Mouse (Mus musculus): ENCODE data around the gene Copb2.

The Copb2 gene

GRCm38 (mm10) chr9:98563137-98564126 is at the start of gene Copb2:
Copb2 (plus strand) TSS chr9:98563721.
- peak; percentile 98 for DNase-seq

- DNase-seq, result no peak
Observed at GRCm38 (mm10) chr9:98523872-98524271, 39.6 kb upstream of the Copb2 start.

- no peak for DNase-seq
Observed at GRCm38 (mm10) chr9:98524786-98525542, 38.6 kb upstream of the Copb2 start.

- no peak for DNase-seq
Observed at GRCm38 (mm10) chr9:98525543-98525924, 38.0 kb upstream of the Copb2 start.

GRCm38 (mm10) chr9:98527226-98527625 is 36.3 kb upstream of the Copb2 start:
- DNase-seq, result no peak

GRCm38 (mm10) chr9:98529776-98530175 is 33.7 kb upstream of the Copb2 start:
- no peak for DNase-seq

GRCm38 (mm10) chr9:98530999-98531398 is 32.5 kb upstream of the Copb2 start:
- DNase-seq, result no peak

- DNase-seq, result no peak
Observed at GRCm38 (mm10) chr9:98534675-98535280, 28.7 kb upstream of the Copb2 start.

GRCm38 (mm10) chr9:98535763-98536162 is 27.8 kb upstream of the Copb2 start:
- DNase-seq, result no peak

GRCm38 (mm10) chr9:98538017-98538712 is 25.4 kb upstream of the Copb2 start:
- no peak for DNase-seq

GRCm38 (mm10) chr9:98538713-98539360 is 24.7 kb upstream of the Copb2 start:
- DNase-seq, result peak; percentile 31 to 41

GRCm38 (mm10) chr9:98544042-98544441 is 19.5 kb upstream of the Copb2 start:
- no peak for DNase-seq

GRCm38 (mm10) chr9:98583852-98584251 is 20.3 kb downstream of the Copb2 start:
- no peak for DNase-seq

- no peak for DNase-seq
Observed at GRCm38 (mm10) chr9:98600094-98600493, 36.6 kb downstream of the Copb2 start.

- DNase-seq, result peak; percentile 84 to 87
Observed at GRCm38 (mm10) chr9:98601156-98601836, 37.8 kb downstream of the Copb2 start, which contains the start of gene Mrps22. Mrps22 (minus strand) TSS chr9:98601660.

GRCm38 (mm10) chr9:98601837-98602359 is 38.4 kb downstream of the Copb2 start:
- no peak for DNase-seq

- DNase-seq, result no peak
Observed at GRCm38 (mm10) chr9:98604896-98605295, 41.4 kb downstream of the Copb2 start.

- DNase-seq, result no peak
Observed at GRCm38 (mm10) chr9:98628480-98628879, 65.0 kb downstream of the Copb2 start.

- no peak for DNase-seq
Observed at GRCm38 (mm10) chr9:98633287-98634162, 70.0 kb downstream of the Copb2 start.

Data from lung, adult 18-20 months (tissue).